Mouse (Mus musculus): ENCODE results near the gene Ilk.

Ilk gene

GRCm38 (mm10) chr7:105783861-105784260 is 47.5 kb downstream of the Ilk start:
- in situ Hi-C loops (cut with MseI, MboI), result no loop called here

GRCm38 (mm10) chr7:105784556-105784955 is 48.2 kb downstream of the Ilk start:
- in situ Hi-C loops (cut with MseI, MboI), result no loop called here

GRCm38 (mm10) chr7:105786506-105787284 is 50.3 kb downstream of the Ilk start:
- in situ Hi-C loops (cut with MseI, MboI), result no loop called here

- in situ Hi-C loops (cut with MseI, MboI), result no loop called here
These were observed 51.1 kb downstream of the Ilk start, which contains the start of gene Dchs1 for GRCm38 (mm10) chr7:105787285-105788140. TSS of gene Dchs1 (minus strand) at chr7:105787654.

GRCm38 (mm10) chr7:105791147-105791546 is 54.8 kb downstream of the Ilk start:
- in situ Hi-C loops (cut with MseI, MboI), result no loop called here
